Mouse (Mus musculus): Measurements from ENCODE around the gene Rnf220. TPM values are rescaled to one million over a fixed set of nuclear protein-coding genes. Genes with fewer than 3 reads are reported as not detected.
A peak's percentile ranks its signal among the peaks of the same experiment; 100 is the strongest.

The Rnf220 gene
- total and polyA plus RNA-seq, 2 experiments, result 13.3 to 31.0 TPM

DNA sequence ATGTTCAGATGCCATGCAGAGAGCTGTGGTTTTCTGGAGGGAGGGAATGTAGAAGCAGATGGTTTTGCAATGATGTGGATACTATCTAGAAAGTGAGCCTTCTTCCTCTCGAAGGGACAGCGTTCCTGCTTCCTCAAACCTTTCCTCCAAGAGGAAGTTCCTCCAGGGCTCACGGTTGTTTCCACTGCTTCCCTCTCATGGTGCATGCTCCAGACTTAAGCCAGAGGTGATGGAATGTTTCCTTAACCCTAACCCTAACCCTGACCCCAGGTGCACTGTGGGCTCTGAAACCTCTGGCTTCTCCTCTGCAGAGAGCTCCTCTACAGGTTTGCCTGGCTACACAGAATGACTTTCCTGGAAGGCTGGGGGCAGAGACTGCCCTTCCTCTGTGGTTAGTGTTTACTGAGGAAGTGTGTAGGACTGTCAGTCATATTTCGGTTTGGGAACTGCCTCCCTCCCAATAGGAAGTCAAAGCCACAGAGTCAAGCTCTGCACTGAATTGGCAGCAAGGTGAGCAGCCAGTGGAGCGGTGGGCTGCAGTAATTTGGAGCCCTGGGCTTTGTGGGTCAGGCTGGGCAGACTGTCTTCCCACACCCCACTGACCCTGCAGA, 242.7 kb downstream of the Rnf220 start:
- TF ChIP-seq POLR2A (IDR thresholded peaks at IDR 0.05; ENCODE audit: extremely low read depth, insufficient read depth, low read length) (no peak), CTCF (IDR thresholded peaks at IDR 0.05; ENCODE audit: low read depth, low read length) (no peak)
- Histone ChIP-seq H3K36me3 (ENCODE audit: control insufficient read depth, insufficient read depth, low read length) (no peaks in the 10 kb centered on the region), H3K27me3 (ENCODE audit: control insufficient read depth, insufficient read depth, low read length) (no peaks in the 10 kb centered on the region), H3K4me3 (ENCODE audit: insufficient read depth, low read depth, low read length) (no peak overlapping the region), H3K9ac (ENCODE audit: low read depth, low read length) (no peak overlapping the region), H3K4me1 (ENCODE audit: control insufficient read depth, insufficient read depth, low read length) (peaks cover 17% of the 10 kb centered on the region), H3K27ac (replicated peaks; ENCODE audit: insufficient read depth, low read depth, low read length) (no peak overlapping the region), H3K79me2 (ENCODE audit: control insufficient read depth, insufficient read depth, low read length) (peaks cover 6% of the 10 kb centered on the region; the same call in 1 of the 2 replicates)
- DNase-seq (ENCODE audit: extremely low read depth, low read depth, low spot score), result peak; percentile 45
- 28% methylated on average over 5 of the region's 5 CpGs for WGBS

DNA sequence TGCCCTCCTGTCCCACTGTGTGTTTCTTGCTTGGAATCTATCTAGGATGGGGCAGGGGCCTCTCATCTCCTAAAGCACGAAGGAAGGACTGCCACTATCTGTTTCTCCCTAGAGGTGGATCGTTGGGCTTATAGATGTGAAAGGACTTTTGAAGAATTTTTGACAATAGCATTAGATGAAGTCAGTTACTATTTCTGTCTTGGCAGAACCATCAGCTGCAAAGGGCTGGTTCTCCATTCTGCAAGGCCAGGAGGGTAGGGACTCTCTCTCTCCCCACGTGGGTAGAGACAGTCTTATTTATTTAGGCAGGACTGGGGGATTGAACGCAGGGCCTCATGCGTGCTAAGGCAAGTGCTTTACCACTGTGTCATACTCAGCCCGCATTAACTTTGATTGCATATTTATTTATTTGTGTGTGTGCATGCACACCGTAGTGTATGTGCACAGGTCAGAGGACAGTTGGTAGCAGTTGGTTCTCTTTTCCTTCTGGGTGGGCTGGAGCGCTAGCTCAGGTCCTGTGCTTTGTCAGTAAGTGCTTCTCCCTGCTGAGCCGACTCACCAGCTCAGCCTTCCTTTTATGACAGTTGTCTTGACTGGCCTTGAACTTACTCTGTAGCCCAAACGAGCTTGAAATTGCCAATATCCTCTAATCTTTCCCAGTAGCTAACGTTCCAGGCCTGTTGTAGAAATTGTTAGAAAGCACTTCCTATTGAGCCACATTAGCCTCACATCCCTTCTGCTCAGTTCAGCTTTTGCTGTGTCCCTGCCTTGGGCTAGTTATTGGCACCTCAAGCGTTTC, 243.4 kb downstream of the Rnf220 start:
- H3K27me3 ChIP-seq (ENCODE audit: control insufficient read depth, insufficient read depth, low read length), result no peaks in the 10 kb centered on the region
- DNase-seq (ENCODE audit: extremely low read depth, low read depth, low spot score), result peak; percentile 74

GRCm38 (mm10) chr4:117252755-117253154, 244.1 kb downstream of the Rnf220 start:
- Histone ChIP-seq H3K27ac (replicated peaks; ENCODE audit: insufficient read depth, low read depth, low read length) (peak overlapping the region; percentile 23), H3K4me3 (ENCODE audit: insufficient read depth, low read depth, low read length) (no peak overlapping the region), H3K79me2 (ENCODE audit: control insufficient read depth, insufficient read depth, low read length) (peaks cover 6% of the 10 kb centered on the region; the same call in 1 of the 2 replicates), H3K36me3 (ENCODE audit: control insufficient read depth, insufficient read depth, low read length) (no peaks in the 10 kb centered on the region), H3K9ac (ENCODE audit: low read depth, low read length) (no peak overlapping the region), H3K4me1 (ENCODE audit: control insufficient read depth, insufficient read depth, low read length) (peaks cover 17% of the 10 kb centered on the region), H3K27me3 (ENCODE audit: control insufficient read depth, insufficient read depth, low read length) (no peaks in the 10 kb centered on the region)
- TF ChIP-seq POLR2A (IDR thresholded peaks at IDR 0.05; ENCODE audit: extremely low read depth, insufficient read depth, low read length), result no peak
- TF ChIP-seq CTCF (IDR thresholded peaks at IDR 0.05; ENCODE audit: low read depth, low read length), result no peak
- 47% methylated on average over 5 of the region's 5 CpGs for WGBS
- DNase-seq (ENCODE audit: extremely low read depth, low read depth, low spot score), result no peak

More for the DNA sequence above, 243.4 kb downstream of the Rnf220 start:
- H3K79me2 ChIP-seq (ENCODE audit: control insufficient read depth, insufficient read depth, low read length), result peaks cover 6% of the 10 kb centered on the region; the same call in 1 of the 2 replicates
- H3K4me1 ChIP-seq (ENCODE audit: control insufficient read depth, insufficient read depth, low read length), result peaks cover 17% of the 10 kb centered on the region
- 23% methylated on average over 12 of the region's 12 CpGs for WGBS
- H3K27ac ChIP-seq (replicated peaks; ENCODE audit: insufficient read depth, low read depth, low read length), result no peak overlapping the region
- H3K4me3 ChIP-seq (ENCODE audit: insufficient read depth, low read depth, low read length), result no peak overlapping the region
- H3K36me3 ChIP-seq (ENCODE audit: control insufficient read depth, insufficient read depth, low read length), result no peaks in the 10 kb centered on the region
- TF ChIP-seq CTCF (IDR thresholded peaks at IDR 0.05; ENCODE audit: low read depth, low read length) (no peak), POLR2A (IDR thresholded peaks at IDR 0.05; ENCODE audit: extremely low read depth, insufficient read depth, low read length) (no peak)
- no peak overlapping the region for H3K9ac ChIP-seq (ENCODE audit: low read depth, low read length)

GRCm38 (mm10) chr4:117252351-117252750, 244.5 kb downstream of the Rnf220 start:
- TF ChIP-seq POLR2A (IDR thresholded peaks at IDR 0.05; ENCODE audit: extremely low read depth, insufficient read depth, low read length) (no peak), CTCF (IDR thresholded peaks at IDR 0.05; ENCODE audit: low read depth, low read length) (no peak)
- peak; percentile 99 for DNase-seq (ENCODE audit: extremely low read depth, low read depth, low spot score)
- no peaks in the 10 kb centered on the region for H3K36me3 ChIP-seq (ENCODE audit: control insufficient read depth, insufficient read depth, low read length)
- H3K4me1 ChIP-seq (ENCODE audit: control insufficient read depth, insufficient read depth, low read length), result peaks cover 17% of the 10 kb centered on the region
- H3K79me2 ChIP-seq (ENCODE audit: control insufficient read depth, insufficient read depth, low read length), result peaks cover 6% of the 10 kb centered on the region; the same call in 1 of the 2 replicates
- no peaks in the 10 kb centered on the region for H3K27me3 ChIP-seq (ENCODE audit: control insufficient read depth, insufficient read depth, low read length)
- H3K4me3 ChIP-seq (ENCODE audit: insufficient read depth, low read depth, low read length), result peak overlapping the region; percentile 66; the same call in 1 of the 2 replicates
- 8% methylated on average over 5 of the region's 5 CpGs for WGBS
- H3K27ac ChIP-seq (replicated peaks; ENCODE audit: insufficient read depth, low read depth, low read length), result peak overlapping the region; percentile 89
- H3K9ac ChIP-seq (ENCODE audit: low read depth, low read length), result peak overlapping the region; percentile 39

GRCm38 (mm10) chr4:117251801-117252316, 245.0 kb downstream of the Rnf220 start, which contains the start of the genes Tmem53 and Armh1:
Tmem53 (plus strand) TSS chr4:117251951.
Armh1 (minus strand) TSS chr4:117252125.
- peak; percentile 79 for DNase-seq (ENCODE audit: extremely low read depth, low read depth, low spot score)
- Histone ChIP-seq H3K36me3 (ENCODE audit: control insufficient read depth, insufficient read depth, low read length) (no peaks in the 10 kb centered on the region), H3K9ac (ENCODE audit: low read depth, low read length) (peak within 1 kb of the TSS; percentile 62), H3K4me1 (ENCODE audit: control insufficient read depth, insufficient read depth, low read length) (peaks cover 17% of the 10 kb centered on the region), H3K4me3 (ENCODE audit: insufficient read depth, low read depth, low read length) (peak within 1 kb of the TSS; percentile 66), H3K79me2 (ENCODE audit: control insufficient read depth, insufficient read depth, low read length) (peaks cover 6% of the 10 kb centered on the region; the same call in 1 of the 2 replicates), H3K27me3 (ENCODE audit: control insufficient read depth, insufficient read depth, low read length) (no peaks in the 10 kb centered on the region), H3K27ac (replicated peaks; ENCODE audit: insufficient read depth, low read depth, low read length) (peak within 1 kb of the TSS; percentile 89)
- WGBS, result 0% methylated on average over 42 of the region's 43 CpGs
- TF ChIP-seq POLR2A (IDR thresholded peaks at IDR 0.05; ENCODE audit: extremely low read depth, insufficient read depth, low read length), result peak; percentile 61; the same call in 1 of the 2 replicates
- TF ChIP-seq CTCF (IDR thresholded peaks at IDR 0.05; ENCODE audit: low read depth, low read length), result no peak

All from liver, adult 2 months (tissue).